Mouse (Mus musculus) C2C12 (cell line): ENCODE results near the gene Psmb9. TPM values are rescaled to one million over a fixed set of nuclear protein-coding genes. Genes with fewer than 3 reads are reported as not detected.

ENCODE experiments used
- H3K27me3 ChIP-seq: one replicate; pipeline ENCODE4 v1.6.1; 2011; ENCODE audit not compliant: control insufficient read depth, insufficient read depth, insufficient read length
- H3K36me3 ChIP-seq: one replicate; pipeline ENCODE4 v1.6.1; 2011; ENCODE audit not compliant: control insufficient read depth, insufficient read depth
- H3K4me3 ChIP-seq: one replicate; pipeline ENCODE4 v1.5.1; 2011; ENCODE audit warnings: mild to moderate bottlenecking, control low read depth; ENCODE audit not compliant: poor library complexity, insufficient read depth, severe bottlenecking
- H3K79me2 ChIP-seq: one replicate; pipeline ENCODE4 v1.6.1; 2011; ENCODE audit not compliant: control insufficient read depth, insufficient read depth
- H3K79me3 ChIP-seq: one replicate; pipeline ENCODE4 v1.6.1; 2011; ENCODE audit warnings: low read depth, control low read depth
- H3ac ChIP-seq: one replicate; pipeline ENCODE3; 2011; ENCODE audit warnings: low read depth; ENCODE audit not compliant: control insufficient read depth, insufficient read length
- CEBPB ChIP-seq: IDR thresholded peaks from one replicate; pipeline ENCODE4 v1.6.1; 2011; ENCODE audit warnings: low read depth, mild to moderate bottlenecking, control low read depth, moderate library complexity
- CTCF ChIP-seq: IDR thresholded peaks from one replicate; pipeline ENCODE4 v1.5.1; 2011; ENCODE audit not compliant: control insufficient read depth, insufficient read depth, insufficient read length
- FOSL1 ChIP-seq: IDR thresholded peaks from one replicate; pipeline ENCODE4 v1.8.0; 2011; ENCODE audit warnings: mild to moderate bottlenecking, low read length; ENCODE audit not compliant: poor library complexity, insufficient read depth, severe bottlenecking
- MAX ChIP-seq: IDR thresholded peaks from one replicate; pipeline ENCODE4 v1.6.1; 2011; ENCODE audit warnings: mild to moderate bottlenecking, control low read depth
- MYOD1 ChIP-seq: IDR thresholded peaks from one replicate; pipeline ENCODE4 v1.6.1; 2011; ENCODE audit warnings: low read depth; ENCODE audit not compliant: control insufficient read depth, insufficient read length
- MYOG ChIP-seq: IDR thresholded peaks from one replicate; pipeline ENCODE4 v1.6.1; 2011; ENCODE audit not compliant: control insufficient read depth, insufficient read length; ENCODE audit errors: extremely low read depth
- USF1 ChIP-seq: IDR thresholded peaks from one replicate; pipeline ENCODE4 v1.6.1; 2011; ENCODE audit warnings: low read depth, mild to moderate bottlenecking, control low read depth, moderate library complexity
- polyA plus RNA-seq: library from polyadenylated mRNA; unstranded; fragments of >200 nt; fragmentation: generic; extraction: Trizol; gene quantifications from one replicate; pipeline ENCODE4 v1.2.1, GENCODE M21; 2012; ENCODE audit warnings: missing spikeins

Gene Psmb9
- polyA plus RNA-seq, 1 experiment, result 0.07 TPM

DNA sequence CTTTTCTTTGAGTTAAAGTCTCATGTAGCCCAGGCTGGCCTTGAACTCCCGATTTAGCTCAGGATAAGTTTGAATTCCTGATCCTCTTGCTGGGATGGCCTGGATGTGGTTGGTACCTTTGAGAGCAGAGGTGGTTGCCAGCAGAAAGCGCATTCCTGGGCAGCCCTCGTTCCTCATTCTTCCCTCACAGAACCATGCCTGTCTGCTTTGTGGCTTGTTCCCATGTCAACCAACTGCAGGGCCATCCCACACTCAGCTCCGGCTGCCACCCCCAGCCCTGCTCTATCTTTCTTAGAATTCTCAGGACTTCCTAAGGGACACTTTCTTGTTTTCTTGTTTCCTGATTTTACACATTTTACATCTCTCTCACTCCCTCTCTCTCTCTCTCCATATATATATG, 46.1 kb downstream of the Psmb9 start:
- no peak for TF ChIP-seq CEBPB
- TF ChIP-seq USF1, result no peak
- no peak for TF ChIP-seq MYOG
- TF ChIP-seq FOSL1, result no peak
- peaks cover 44% of the 10 kb centered on the region for H3K27me3 ChIP-seq

DNA sequence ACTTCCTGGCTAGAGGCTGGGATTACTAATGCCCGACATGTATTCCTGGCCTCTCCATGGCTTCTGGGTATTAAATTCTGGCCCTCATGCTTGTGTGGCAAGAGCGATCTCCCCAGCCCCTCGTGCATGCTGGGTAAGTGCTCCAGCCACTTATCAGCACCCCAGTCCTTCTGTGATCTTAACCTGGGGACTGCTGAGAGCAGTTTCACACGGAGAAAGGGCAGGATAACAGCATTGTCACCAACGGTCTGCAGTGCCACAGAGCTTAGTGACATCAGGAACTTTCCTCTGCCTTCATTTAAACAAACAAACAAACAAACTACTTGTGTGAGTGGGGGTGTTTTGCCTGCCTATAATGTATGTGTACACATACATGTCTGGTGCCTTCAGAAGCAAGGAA, 47.3 kb downstream of the Psmb9 start:
- Histone ChIP-seq H3ac (no peak overlapping the region), H3K36me3 (no peaks in the 10 kb centered on the region), H3K79me2 (no peaks in the 10 kb centered on the region), H3K27me3 (peaks cover 41% of the 10 kb centered on the region), H3K4me3 (no peak overlapping the region), H3K79me3 (no peaks in the 10 kb centered on the region)
- TF ChIP-seq MYOG (no peak), CTCF (no peak)

More for the DNA sequence above, 46.1 kb downstream of the Psmb9 start:
- Histone ChIP-seq H3K36me3 (no peaks in the 10 kb centered on the region), H3K79me2 (no peaks in the 10 kb centered on the region), H3K79me3 (no peaks in the 10 kb centered on the region), H3ac (no peak overlapping the region), H3K4me3 (no peak overlapping the region)

DNA sequence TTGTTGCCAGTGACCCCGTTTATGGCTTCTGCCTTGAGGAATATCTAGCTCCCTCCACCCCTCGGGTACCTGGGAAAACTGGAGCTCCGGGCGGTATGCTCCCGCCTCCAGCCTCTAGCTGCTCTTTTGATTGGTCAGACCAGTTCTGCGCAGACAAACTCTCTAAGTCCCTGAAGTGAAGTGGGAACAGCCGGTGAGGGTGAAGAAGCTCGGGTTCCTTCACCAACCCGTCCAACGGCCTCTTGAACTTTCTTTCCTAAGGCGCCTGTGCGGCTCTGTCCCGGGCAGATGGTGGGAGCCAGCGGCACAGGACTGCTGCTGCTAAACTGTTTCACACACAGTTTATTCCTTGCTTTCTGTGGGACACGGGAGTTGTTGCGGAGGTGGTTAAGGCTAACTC, 48.1 kb downstream of the Psmb9 start:
- TF ChIP-seq CTCF (no peak), MYOG (no peak), CEBPB (no peak), USF1 (no peak), FOSL1 (no peak), MYOD1 (no peak), MAX (no peak)
- Histone ChIP-seq H3K27me3 (peaks cover 38% of the 10 kb centered on the region), H3K79me3 (no peaks in the 10 kb centered on the region), H3K36me3 (no peaks in the 10 kb centered on the region), H3K79me2 (no peaks in the 10 kb centered on the region), H3ac (no peak overlapping the region), H3K4me3 (no peak overlapping the region)

DNA sequence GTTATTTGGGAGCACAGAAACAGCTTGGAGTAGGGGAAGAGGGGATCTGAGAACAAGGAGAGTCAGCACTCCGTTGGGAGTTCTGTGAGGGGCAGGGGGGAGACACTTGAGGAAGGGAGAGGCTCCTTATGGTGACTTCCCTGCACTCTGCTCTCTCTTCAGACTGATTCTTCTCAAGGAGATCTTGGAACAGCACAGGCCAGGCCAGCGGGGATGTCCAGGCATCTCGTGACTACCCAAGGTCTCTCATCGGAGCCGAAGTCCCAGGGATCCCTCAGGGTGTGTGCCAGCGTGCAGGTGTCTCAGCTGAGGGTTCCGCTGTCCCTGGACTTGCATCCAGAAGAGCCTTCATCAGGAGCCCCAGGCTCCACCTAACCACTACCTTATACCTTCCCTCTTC, 48.9 kb downstream of the Psmb9 start:
- Histone ChIP-seq H3K27me3 (peaks cover 33% of the 10 kb centered on the region), H3K79me3 (no peaks in the 10 kb centered on the region), H3ac (no peak overlapping the region), H3K79me2 (no peaks in the 10 kb centered on the region), H3K36me3 (no peaks in the 10 kb centered on the region), H3K4me3 (no peak overlapping the region)
- TF ChIP-seq CTCF, result no peak
- no peak for TF ChIP-seq USF1
- no peak for TF ChIP-seq MYOG
- no peak for TF ChIP-seq FOSL1
- no peak for TF ChIP-seq MYOD1
- TF ChIP-seq CEBPB, result no peak
- TF ChIP-seq MAX, result no peak

DNA sequence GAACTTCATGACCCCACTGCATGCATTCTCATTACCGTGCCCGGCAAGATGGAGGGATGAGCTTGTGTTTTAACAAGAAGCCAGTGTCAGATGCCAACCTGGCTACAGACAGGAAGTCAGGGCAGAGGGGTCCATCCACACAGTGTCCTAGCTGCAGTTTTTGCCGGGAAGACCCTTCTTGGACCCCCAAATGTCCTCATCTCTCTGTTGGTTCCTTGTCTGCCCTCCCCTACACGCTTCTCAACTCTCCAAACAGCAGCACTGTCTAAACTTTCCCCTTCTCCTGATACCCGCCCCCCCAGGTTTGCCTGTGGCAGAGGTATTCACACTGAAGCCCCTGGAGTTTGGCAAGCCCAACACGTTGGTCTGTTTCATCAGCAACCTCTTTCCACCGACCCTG, 50.0 kb downstream of the Psmb9 start:
- TF ChIP-seq CEBPB (no peak), FOSL1 (no peak), MYOG (no peak), CTCF (no peak), MYOD1 (no peak), USF1 (no peak), MAX (no peak)

DNA sequence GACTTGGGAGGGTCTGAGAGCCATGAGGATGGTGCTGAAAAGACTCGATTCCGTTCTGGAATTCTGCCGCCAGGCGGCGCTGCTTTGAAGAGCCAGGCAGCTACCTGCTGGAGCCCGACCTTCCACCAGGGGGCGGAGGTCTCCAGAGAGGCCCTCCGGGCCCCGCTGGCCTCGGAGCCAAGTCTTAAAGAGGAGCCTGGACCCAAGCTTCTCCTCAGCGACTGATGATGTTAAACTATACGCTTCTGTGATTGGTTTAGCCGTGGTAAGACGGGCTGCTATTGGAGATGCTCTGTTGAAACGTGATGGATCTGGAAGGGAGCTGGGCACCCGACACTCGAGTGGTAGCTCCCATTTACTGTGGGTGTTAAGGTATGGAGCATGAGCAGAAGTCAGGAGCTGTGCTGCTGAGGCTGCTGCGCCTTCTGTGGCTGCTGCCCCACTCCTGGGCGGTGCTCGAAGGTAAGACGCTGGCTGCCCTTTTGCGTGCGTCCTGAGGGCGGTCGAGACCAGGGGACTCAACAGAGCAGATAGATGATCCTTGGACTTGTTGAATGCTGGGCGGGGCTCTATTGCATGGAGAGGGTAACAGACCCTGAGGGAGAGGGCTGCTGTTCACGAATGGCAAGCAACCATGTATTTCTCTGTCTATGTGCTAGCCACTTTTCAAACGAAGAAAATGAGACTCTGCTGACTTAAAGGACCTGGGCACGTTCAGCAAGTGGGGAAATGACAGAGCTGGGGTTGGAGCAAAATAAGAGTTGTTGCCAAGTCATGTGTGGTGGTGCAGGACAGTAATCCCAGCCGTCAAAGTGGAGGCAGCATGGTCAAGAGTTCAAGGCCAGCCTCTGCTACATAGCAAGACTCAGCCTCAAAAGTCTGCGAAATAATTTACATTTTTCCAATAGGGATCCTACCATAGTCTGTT, 52.0 kb downstream of the Psmb9 start:
- no peak overlapping the region for H3K4me3 ChIP-seq
- no peaks in the 10 kb centered on the region for H3K36me3 ChIP-seq
- no peaks in the 10 kb centered on the region for H3K79me3 ChIP-seq
- peaks cover 14% of the 10 kb centered on the region for H3K27me3 ChIP-seq
- H3ac ChIP-seq, result no peak overlapping the region
- TF ChIP-seq CTCF, result peak; percentile 98
- no peak for TF ChIP-seq MYOG
- no peaks in the 10 kb centered on the region for H3K79me2 ChIP-seq

More for the DNA sequence above, 50.0 kb downstream of the Psmb9 start:
- Histone ChIP-seq H3K27me3 (peaks cover 25% of the 10 kb centered on the region), H3K4me3 (no peak overlapping the region), H3K79me3 (no peaks in the 10 kb centered on the region), H3K36me3 (no peaks in the 10 kb centered on the region), H3K79me2 (no peaks in the 10 kb centered on the region), H3ac (no peak overlapping the region)
